Mouse (Mus musculus): ENCODE data around the gene Trcg1. TPM values are rescaled to one million over a fixed set of nuclear protein-coding genes. Genes with fewer than 3 reads are reported as not detected.
"Not testable (repeated sequence)": the region's sequence is repeated elsewhere in the genome, so short reads cannot be mapped to it uniquely, and the experiment has no call there.

The Trcg1 gene
- not detected in 2 replicates for polyA plus RNA-seq (2015; fragmentation: Nextera tagmentation; extraction: Ambion mirVana)

GRCm38 (mm10) chr9:57236256-57236655 is at the start of gene Trcg1:
Trcg1 (plus strand) TSS chr9:57236556.
- no peaks in the 10 kb centered on the region for H3K4me1 ChIP-seq
- no peak within 1 kb of the TSS for H3K4me2 ChIP-seq
- ATAC-seq (ENCODE audit: insufficient number of reproducible peaks, low FRiP score, low TSS enrichment, low read depth): no peak
- H3K36me3 ChIP-seq: no peaks in the 10 kb centered on the region
- H3K9ac ChIP-seq: no peak within 1 kb of the TSS
- 80% methylated on average over 2 of the region's 2 CpGs for WGBS
- H3K9me3 ChIP-seq: no peaks in the 10 kb centered on the region
- no peak within 1 kb of the TSS for H3K4me3 ChIP-seq
- no peaks in the 10 kb centered on the region for H3K27me3 ChIP-seq
- no peak within 1 kb of the TSS for H3K27ac ChIP-seq

DNA sequence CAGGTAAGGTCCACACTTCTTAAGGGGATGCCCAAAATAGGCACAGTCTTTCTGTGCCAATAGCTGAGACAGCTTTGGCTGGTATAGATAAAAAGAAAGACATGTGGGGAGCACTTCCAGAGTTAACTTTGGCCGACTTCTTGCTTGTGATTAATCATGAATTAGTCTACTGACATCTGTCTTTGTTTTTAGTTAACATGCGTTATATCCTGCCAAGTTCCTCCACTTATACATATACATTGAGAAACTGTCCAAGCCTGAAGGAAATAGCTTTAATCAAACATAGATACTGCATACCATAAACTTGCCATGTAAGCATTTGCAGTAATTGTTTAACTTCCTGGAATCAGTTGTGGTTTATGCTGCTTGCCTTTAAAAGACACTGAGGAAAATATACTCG is 39.6 kb upstream of the Trcg1 start:
- no peak overlapping the region for H3K27ac ChIP-seq
- WGBS: 53% methylated on average over 3 of the region's 3 CpGs

GRCm38 (mm10) chr9:57197414-57197813 is 38.9 kb upstream of the Trcg1 start:
- no peak for ATAC-seq (ENCODE audit: insufficient number of reproducible peaks, low FRiP score, low TSS enrichment, low read depth)
- no peaks in the 10 kb centered on the region for H3K4me1 ChIP-seq
- no peak overlapping the region for H3K9ac ChIP-seq
- no peak overlapping the region for H3K4me3 ChIP-seq
- H3K36me3 ChIP-seq: no peaks in the 10 kb centered on the region
- WGBS: 74% methylated on average over 8 of the region's 8 CpGs
- no peaks in the 10 kb centered on the region for H3K27me3 ChIP-seq
- no peaks in the 10 kb centered on the region for H3K9me3 ChIP-seq
- H3K4me2 ChIP-seq: no peak overlapping the region
- H3K27ac ChIP-seq: no peak overlapping the region

More for the DNA sequence above, 39.6 kb upstream of the Trcg1 start:
- Histone ChIP-seq H3K27me3 (no peaks in the 10 kb centered on the region), H3K4me1 (no peaks in the 10 kb centered on the region), H3K9me3 (no peaks in the 10 kb centered on the region), H3K4me2 (no peak overlapping the region), H3K9ac (no peak overlapping the region), H3K36me3 (no peaks in the 10 kb centered on the region), H3K4me3 (no peak overlapping the region)
- ATAC-seq (ENCODE audit: insufficient number of reproducible peaks, low FRiP score, low TSS enrichment, low read depth): no peak

DNA sequence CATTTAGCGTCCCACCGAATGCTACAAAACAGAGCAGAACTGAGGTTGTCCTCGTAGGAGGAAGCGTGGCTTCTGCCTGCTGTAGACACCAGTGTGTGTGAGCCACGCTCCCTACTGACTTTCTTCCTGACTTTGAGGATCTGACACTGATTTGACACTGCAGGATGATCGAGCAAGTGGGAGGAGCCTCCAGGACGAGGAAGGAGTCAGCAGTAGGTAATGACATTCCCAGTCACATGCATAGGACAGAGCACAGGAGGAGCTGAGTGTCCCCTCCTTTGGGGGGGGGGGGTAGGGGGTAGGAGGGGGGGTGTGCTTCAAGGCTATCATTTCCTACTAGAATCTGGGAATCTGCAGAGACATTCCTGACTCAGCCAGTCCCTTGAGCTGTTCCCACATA is 33.4 kb upstream of the Trcg1 start:
- no peak overlapping the region for H3K27ac ChIP-seq
- H3K27me3 ChIP-seq: no peaks in the 10 kb centered on the region
- no peaks in the 10 kb centered on the region for H3K36me3 ChIP-seq
- 78% methylated on average over 7 of the region's 7 CpGs for WGBS
- no peak overlapping the region for H3K4me2 ChIP-seq
- ATAC-seq (ENCODE audit: insufficient number of reproducible peaks, low FRiP score, low TSS enrichment, low read depth): no peak
- H3K9ac ChIP-seq: no peak overlapping the region
- no peaks in the 10 kb centered on the region for H3K9me3 ChIP-seq
- no peak overlapping the region for H3K4me3 ChIP-seq
- no peaks in the 10 kb centered on the region for H3K4me1 ChIP-seq

DNA sequence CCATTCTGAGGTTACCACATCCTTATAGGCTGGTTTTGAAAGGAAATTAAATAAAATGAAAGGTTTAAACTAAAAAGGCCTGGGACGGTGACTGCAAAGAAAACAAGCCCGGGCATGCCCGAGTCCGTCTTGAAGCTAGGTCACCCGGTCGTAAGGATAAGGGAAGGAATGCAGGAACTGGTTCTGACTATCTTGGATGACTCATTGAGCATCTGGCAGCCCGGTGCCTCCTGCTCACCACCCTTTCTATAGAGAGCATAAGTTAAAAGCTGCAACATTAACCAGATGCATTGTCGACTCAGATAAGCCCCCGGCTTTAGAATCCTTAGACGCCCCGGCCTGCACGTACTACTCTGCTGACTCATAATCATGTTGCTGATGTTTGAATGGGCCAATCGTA is 32.8 kb upstream of the Trcg1 start:
- H3K27ac ChIP-seq; H3K4me2 ChIP-seq; H3K4me1 ChIP-seq; ATAC-seq (ENCODE audit: insufficient number of reproducible peaks, low FRiP score, low TSS enrichment, low read depth); H3K4me3 ChIP-seq; H3K36me3 ChIP-seq; H3K27me3 ChIP-seq; H3K9me3 ChIP-seq; H3K9ac ChIP-seq: not testable (repeated sequence)
- 72% methylated on average over 13 of the region's 13 CpGs for WGBS

DNA sequence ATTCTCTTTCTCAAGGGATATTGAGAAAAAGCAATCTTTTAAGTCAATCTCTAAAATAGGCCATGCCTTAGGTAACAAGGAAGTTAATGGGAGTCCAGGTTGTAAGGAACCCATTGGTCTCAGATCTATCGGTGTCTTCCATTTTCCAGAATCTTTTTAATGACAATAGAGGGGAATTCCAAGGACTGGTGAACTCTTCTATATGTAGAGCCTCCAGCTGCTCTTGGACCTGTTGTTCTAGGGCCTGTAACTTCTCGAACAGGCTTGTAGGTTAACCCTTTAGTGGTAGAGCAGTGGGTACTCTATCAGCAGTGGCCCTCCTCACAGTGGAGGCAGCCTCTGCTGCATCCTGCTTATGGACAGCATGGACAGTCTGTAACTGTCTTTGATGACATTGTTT is 29.5 kb upstream of the Trcg1 start:
- 65% methylated on average over 2 of the region's 2 CpGs for WGBS

DNA sequence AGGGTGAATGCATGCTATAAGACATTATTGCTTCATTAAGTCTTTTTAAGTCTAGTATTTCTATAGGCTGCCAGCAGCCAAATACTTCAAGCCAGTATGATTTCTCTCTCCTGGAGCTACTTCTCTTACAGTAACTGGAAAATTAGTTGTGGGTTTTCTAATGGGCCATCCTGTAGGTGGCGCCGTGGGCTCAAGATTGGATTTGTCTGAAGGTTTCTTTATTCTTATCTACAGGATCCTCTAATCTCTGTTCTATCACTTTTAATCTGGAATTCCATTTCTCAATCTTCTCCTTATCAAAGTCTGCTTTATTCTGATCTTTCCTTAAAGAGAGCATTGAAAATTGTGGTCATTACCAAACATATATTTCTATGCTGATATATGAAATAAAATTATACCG is 27.0 kb upstream of the Trcg1 start:
- no peaks in the 10 kb centered on the region for H3K27me3 ChIP-seq
- no peaks in the 10 kb centered on the region for H3K36me3 ChIP-seq
- no peak for ATAC-seq (ENCODE audit: insufficient number of reproducible peaks, low FRiP score, low TSS enrichment, low read depth)
- no peak overlapping the region for H3K9ac ChIP-seq
- H3K4me1 ChIP-seq: peaks cover 9% of the 10 kb centered on the region; the same call in 1 of the 2 replicates
- H3K4me2 ChIP-seq: no peak overlapping the region
- WGBS: 33% methylated on average over 3 of the region's 3 CpGs
- no peaks in the 10 kb centered on the region for H3K9me3 ChIP-seq
- H3K4me3 ChIP-seq: no peak overlapping the region
- no peak overlapping the region for H3K27ac ChIP-seq

More for the DNA sequence above, 29.5 kb upstream of the Trcg1 start:
- Histone ChIP-seq H3K27me3 (no peaks in the 10 kb centered on the region), H3K9me3 (no peaks in the 10 kb centered on the region), H3K4me2 (no peak overlapping the region), H3K27ac (no peak overlapping the region), H3K9ac (no peak overlapping the region), H3K36me3 (no peaks in the 10 kb centered on the region), H3K4me3 (no peak overlapping the region), H3K4me1 (no peaks in the 10 kb centered on the region)
- no peak for ATAC-seq (ENCODE audit: insufficient number of reproducible peaks, low FRiP score, low TSS enrichment, low read depth)

DNA sequence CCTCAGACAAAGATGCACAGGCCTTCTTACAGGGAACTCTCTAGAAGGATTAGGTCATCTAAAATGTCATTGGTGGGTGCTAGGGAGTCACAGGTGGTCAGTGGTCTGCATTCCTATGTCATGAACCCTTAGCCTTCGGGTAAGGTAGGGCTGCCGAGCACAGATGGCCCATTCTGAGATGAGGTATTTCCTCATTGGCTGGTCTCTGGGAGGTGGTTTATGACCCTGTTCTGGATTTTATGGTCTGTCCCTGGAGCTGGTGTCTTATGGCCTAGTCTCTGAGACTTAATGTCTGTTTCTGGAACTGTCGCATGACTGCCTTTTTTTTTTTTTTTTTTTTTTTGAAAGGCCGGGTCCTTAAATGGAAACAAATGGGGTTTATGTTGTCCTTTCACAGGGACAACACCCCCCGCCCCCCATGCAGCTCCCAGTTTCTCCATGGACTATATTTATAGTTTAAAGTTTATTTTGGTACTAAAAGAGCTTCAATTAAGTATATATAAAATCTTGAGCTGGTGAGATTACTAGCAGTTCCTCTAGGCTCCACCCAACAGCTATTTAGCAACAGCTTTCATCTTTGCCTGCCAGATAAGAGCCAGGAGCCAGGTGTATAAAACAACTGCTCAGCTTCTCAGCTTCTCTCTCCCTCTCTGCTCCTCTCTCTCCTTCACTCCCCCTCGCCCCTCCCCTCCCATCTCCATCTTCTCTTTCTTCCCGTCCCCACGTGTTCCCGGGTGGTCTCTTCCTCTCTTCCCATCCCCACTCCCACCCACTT is 23.7 kb upstream of the Trcg1 start:
- no peak overlapping the region for H3K9ac ChIP-seq
- ATAC-seq (ENCODE audit: insufficient number of reproducible peaks, low FRiP score, low TSS enrichment, low read depth): no peak
- H3K4me3 ChIP-seq: no peak overlapping the region
- H3K4me1 ChIP-seq: peaks cover 9% of the 10 kb centered on the region; the same call in 1 of the 2 replicates
- 18% methylated on average over 9 of the region's 9 CpGs for WGBS
- no peak overlapping the region for H3K4me2 ChIP-seq
- H3K9me3 ChIP-seq: no peaks in the 10 kb centered on the region
- no peaks in the 10 kb centered on the region for H3K27me3 ChIP-seq
- no peaks in the 10 kb centered on the region for H3K36me3 ChIP-seq
- no peak overlapping the region for H3K27ac ChIP-seq

DNA sequence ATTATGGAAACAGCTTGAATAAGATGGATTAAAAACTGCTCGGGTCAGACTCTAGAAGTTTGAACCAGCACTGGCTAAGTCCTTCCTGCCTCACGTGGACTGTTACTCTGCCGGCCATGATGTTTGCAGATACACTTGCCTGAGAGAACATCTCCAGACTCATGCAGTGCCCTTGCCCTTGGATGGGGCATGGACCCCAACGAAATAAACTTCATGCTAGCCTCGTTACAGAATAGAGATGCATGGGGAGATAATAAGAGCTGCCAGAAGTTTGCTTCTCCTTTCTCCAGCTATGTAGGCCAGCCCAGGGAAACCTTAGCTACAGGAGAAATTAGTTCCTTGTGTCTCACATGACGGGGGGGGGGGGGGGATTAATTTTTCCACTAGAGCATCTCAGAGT is 21.9 kb upstream of the Trcg1 start:
- H3K9me3 ChIP-seq: no peaks in the 10 kb centered on the region
- no peak overlapping the region for H3K27ac ChIP-seq
- 66% methylated on average over 6 of the region's 6 CpGs for WGBS
- no peak for ATAC-seq (ENCODE audit: insufficient number of reproducible peaks, low FRiP score, low TSS enrichment, low read depth)
- no peak overlapping the region for H3K4me3 ChIP-seq
- no peaks in the 10 kb centered on the region for H3K36me3 ChIP-seq
- peaks cover 9% of the 10 kb centered on the region; the same call in 1 of the 2 replicates for H3K4me1 ChIP-seq
- no peak overlapping the region for H3K9ac ChIP-seq
- H3K27me3 ChIP-seq: no peaks in the 10 kb centered on the region
- no peak overlapping the region for H3K4me2 ChIP-seq

DNA sequence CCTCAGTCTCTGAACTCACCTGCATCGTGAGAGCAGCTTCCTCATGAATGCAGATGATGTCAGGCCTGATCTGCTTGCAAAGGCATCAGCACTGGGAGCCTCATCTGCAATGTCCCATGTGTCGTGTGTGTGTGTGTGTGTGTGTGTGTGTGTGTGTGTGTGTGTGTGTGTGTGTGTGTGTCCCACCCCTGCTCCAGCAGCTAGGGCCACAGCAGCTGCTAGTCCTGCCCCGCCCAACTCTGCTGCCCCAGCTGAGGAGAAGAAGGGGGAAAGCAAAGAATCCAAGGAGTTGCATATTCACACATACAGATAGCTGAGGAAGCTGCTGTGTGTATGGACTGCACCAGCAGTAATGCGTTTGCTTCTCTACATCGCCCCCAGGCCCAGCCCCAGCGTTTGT is 19.1 kb upstream of the Trcg1 start:
- ATAC-seq (ENCODE audit: insufficient number of reproducible peaks, low FRiP score, low TSS enrichment, low read depth): no peak
- H3K27ac ChIP-seq: no peak overlapping the region
- H3K4me3 ChIP-seq: no peak overlapping the region
- no peak overlapping the region for H3K9ac ChIP-seq
- H3K36me3 ChIP-seq: no peaks in the 10 kb centered on the region
- no peaks in the 10 kb centered on the region for H3K27me3 ChIP-seq
- H3K4me1 ChIP-seq: peaks cover 8% of the 10 kb centered on the region; the same call in 1 of the 2 replicates
- 78% methylated on average over 6 of the region's 6 CpGs for WGBS
- no peak overlapping the region for H3K4me2 ChIP-seq
- no peaks in the 10 kb centered on the region for H3K9me3 ChIP-seq

- no peak overlapping the region for H3K4me3 ChIP-seq
- WGBS: 86% methylated on average over 5 of the region's 5 CpGs
- H3K9me3 ChIP-seq: no peaks in the 10 kb centered on the region
- H3K36me3 ChIP-seq: no peaks in the 10 kb centered on the region
- H3K27me3 ChIP-seq: no peaks in the 10 kb centered on the region
- no peak overlapping the region for H3K9ac ChIP-seq
- no peak overlapping the region for H3K4me2 ChIP-seq
- H3K4me1 ChIP-seq: no peaks in the 10 kb centered on the region
- no peak for ATAC-seq (ENCODE audit: insufficient number of reproducible peaks, low FRiP score, low TSS enrichment, low read depth)
- no peak overlapping the region for H3K27ac ChIP-seq
These were observed 17.6 kb upstream of the Trcg1 start for GRCm38 (mm10) chr9:57218776-57219175.

DNA sequence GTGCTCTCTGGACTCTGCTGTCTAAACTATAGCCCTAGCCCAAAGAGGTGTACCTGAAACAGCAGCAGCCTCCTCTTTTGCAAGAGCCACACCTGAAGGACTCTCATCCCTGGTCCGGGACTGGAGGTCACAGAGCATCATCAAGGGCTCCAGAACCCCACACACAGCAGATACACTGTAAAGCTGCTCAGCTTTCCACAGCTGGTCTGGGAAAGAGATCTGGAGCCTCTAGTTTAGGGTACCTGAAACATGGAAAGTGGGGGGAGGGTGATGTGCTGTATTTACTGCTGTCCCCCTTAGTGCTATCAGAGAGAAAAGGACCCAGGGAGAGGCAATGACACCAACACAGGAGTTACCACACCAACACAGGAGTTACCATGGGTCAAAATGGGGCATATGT is 16.8 kb upstream of the Trcg1 start:
- H3K4me3 ChIP-seq: no peak overlapping the region
- H3K36me3 ChIP-seq: no peaks in the 10 kb centered on the region
- no peak overlapping the region for H3K4me2 ChIP-seq
- no peaks in the 10 kb centered on the region for H3K27me3 ChIP-seq
- no peaks in the 10 kb centered on the region for H3K4me1 ChIP-seq
- H3K9me3 ChIP-seq: no peaks in the 10 kb centered on the region
- 79% methylated on average over 1 of the region's 1 CpGs for WGBS
- H3K9ac ChIP-seq: no peak overlapping the region
- no peak overlapping the region for H3K27ac ChIP-seq
- ATAC-seq (ENCODE audit: insufficient number of reproducible peaks, low FRiP score, low TSS enrichment, low read depth): no peak

DNA sequence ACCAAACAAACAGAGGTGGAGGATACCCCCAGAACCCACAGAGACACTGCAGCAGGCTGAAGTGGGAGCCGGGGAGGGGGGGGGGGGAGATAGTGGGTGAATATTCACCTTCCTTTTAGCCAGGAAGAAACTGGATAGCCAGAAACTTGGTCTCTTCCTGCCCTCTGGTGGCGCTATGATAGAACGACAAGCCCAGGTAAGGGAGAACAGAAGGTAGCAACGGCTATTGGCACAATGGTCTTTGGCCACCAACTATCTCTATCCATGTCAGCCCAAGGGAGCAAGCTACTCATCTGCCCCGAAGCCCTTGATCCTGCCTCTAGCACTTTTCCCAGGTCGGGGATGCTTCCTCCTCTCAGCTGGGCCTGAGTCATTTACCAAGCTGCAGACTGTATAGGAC is 16.0 kb upstream of the Trcg1 start:
- no peak overlapping the region for H3K27ac ChIP-seq
- 19% methylated on average over 6 of the region's 6 CpGs for WGBS
- no peaks in the 10 kb centered on the region for H3K27me3 ChIP-seq
- H3K9me3 ChIP-seq: no peaks in the 10 kb centered on the region
- H3K4me3 ChIP-seq: no peak overlapping the region
- H3K36me3 ChIP-seq: no peaks in the 10 kb centered on the region
- H3K4me1 ChIP-seq: no peaks in the 10 kb centered on the region
- H3K4me2 ChIP-seq: no peak overlapping the region
- no peak for ATAC-seq (ENCODE audit: insufficient number of reproducible peaks, low FRiP score, low TSS enrichment, low read depth)
- no peak overlapping the region for H3K9ac ChIP-seq
